Mouse (Mus musculus) layer of hippocampus, adult 6 months (tissue): ENCODE results near the gene Clcn6. TPM values are rescaled to one million over a fixed set of nuclear protein-coding genes. Genes with fewer than 3 reads are reported as not detected.

Source experiments
- long read RNA-seq, 2 experiments: library from polyadenylated mRNA; unstranded; transcript quantifications; one replicate each; pipeline ENCODE4 v2.0.0; 2019 to 2020
- polyA plus RNA-seq: library from polyadenylated mRNA; unstranded; fragments of <200 nt; fragmentation: Nextera tagmentation; gene quantifications from 2 replicates; pipeline ENCODE4 v1.2.3, GENCODE M21; 2021

Gene Clcn6
- 10.1 and 11.3 TPM in 2 replicates for polyA plus RNA-seq
- long read RNA-seq, experiment 1, partial matches to known transcripts, result 2 of 14 reads
- long read RNA-seq, experiment 1, other reads (novel, unspliced or antisense), result 12 of 14 reads
- long read RNA-seq, experiment 2, transcript Clcn6-201 (23 exons, 3,306 nt), result major isoform, 22 of 42 reads
- long read RNA-seq, experiment 2, partial matches to known transcripts, result 4 of 42 reads
- long read RNA-seq, experiment 2, other reads (novel, unspliced or antisense), result 16 of 42 reads

DNA sequence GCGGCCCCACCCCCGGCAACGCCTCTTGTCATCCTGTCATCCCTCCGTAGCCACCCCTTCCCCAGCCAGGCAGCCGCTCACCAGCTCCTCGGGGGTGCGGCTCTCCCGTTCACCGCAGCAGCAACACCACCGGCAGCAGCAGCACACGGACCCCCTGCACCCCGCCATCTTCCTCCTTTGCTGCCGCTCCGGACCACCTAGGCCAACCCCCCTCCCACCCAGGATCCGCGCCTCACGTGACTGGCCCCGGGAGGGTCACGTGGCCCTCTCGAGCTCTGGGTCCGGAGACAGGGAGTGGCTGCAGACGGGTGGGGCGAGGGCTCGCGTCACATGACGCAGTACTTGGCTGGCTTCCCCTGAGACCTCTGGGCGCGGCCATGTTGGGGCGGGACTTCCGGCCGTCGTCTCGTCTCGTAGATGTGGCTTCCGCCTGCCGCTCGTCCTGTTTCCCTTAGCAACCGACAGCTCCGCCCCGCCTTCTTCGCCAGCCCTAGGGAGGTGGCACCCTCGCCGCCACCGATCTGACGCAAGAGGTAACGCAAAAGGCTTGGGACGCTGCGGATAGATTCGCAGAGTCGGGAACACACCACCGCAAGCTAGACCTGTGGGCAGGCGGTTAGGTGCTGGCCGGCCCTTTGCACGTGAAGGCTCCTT lies at the start of gene Clcn6, which contains the start of gene Mthfr:
Gene Clcn6, minus strand, starts transcription at position 222 of the 654 bp plus-strand sequence.
Gene Mthfr, plus strand, starts transcription at position 478 of the 654 bp plus-strand sequence.

DNA sequence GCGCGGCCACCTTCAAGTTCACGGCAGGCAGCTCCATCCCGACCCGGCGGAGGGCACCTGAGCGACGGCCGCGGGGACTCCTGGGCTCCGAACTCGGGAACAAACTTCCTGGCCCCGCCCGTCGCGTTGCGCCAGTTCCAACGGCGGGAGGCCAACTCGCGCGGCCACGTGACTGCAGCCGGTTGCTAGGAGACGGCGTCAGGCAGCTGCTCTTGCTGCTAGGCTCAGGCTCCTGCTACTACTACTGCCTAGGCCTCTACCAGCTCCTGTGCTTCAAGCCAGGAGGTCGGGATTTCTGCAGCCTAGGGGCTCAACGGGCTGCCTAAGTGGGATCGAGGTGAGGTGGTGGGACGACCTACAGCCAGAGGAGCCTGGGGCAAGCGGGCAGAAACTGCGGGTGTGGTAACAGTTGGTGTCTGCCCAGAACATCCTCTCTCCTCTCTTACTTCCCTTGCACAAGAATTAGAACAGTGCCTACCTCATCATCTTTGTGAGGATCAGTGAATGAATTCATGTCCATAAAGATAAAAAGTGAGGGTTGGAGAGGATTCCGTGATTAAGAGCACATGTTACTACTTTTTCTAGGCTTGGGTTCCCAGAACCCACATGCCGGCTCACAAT lies 49.4 kb upstream of the Clcn6 start, which contains the start of gene Agtrap:
Gene Agtrap, minus strand, starts transcription at position 125 of the 621 bp plus-strand sequence.

DNA sequence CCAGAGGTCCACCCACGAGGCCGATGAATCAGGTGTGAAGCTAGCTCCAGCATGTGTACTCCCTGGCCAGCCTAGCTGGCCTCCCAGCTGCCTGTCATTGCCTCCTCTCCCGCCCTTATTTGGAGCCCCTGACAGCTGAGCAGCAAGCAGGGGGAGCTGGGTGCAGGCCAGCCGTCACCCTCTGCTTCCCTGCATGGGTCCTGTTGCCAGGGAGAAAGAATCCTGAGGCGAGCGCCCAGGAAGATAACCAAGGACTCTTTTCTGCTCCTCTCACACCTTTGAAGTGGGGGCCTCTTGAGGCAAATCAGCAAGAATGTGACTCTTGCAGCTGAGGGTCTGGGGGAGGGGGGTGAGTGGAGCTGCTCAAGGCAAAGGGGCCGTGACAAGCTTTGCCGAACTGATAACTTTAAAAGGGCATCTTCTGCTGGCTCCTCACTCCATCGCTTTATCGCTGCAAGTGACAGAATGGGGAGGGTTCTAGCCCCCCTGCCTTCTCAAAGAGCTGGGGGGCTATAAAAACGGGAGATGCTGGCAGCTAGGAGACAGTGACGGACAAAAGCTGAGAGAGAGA lies 38.3 kb downstream of the Clcn6 start, which contains the start of gene Nppa:
Gene Nppa, plus strand, starts transcription at position 521 of the 571 bp plus-strand sequence.

DNA sequence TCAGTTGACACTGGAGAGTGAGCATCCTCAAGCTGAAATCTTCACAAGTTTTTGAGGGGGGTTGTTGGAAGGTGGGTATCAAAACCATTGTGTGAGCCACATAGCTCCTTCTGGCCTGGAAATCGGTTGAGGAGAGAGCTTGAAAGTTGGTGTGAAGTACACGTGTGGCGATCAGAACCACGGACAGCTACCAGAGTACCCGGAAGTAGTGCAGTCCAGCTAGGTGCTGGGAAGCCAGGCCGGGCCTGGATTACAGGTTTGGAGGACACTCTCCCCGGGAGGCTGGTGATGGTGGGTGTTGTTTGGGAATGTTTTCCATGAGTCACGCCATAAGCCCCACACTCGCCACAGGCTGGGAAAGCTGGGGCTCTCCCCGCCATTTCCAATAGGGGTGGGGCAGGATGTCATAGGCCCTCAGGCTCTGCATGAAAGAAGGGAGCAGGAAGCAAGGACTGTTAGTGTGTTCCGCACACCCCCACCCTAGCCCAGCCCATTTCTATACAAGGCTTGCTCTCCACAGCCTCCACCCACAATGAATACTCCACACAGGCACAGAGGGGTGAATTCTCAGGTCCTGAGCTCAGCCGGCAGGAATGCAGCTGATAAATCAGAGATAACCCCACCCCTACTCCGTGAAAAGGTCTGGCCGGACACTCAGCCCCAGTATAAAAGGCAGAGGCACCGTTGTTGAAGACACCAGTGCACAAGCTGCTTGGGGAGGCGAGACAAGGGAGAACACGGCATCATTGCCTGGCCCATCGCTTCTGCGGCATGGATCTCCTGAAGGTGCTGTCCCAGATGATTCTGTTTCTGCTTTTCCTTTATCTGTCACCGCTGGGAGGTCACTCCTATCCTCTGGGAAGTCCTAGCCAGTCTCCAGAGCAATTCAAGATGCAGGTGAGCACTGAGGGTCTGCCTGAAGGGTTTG lies 53.2 kb downstream of the Clcn6 start, which contains the start of gene Nppb:
Gene Nppb, plus strand, starts transcription at position 584 of the 928 bp plus-strand sequence.

Other genes starting within 250 kb of the Clcn6 start
- gene Zfp984, start 229.0 kb downstream of the Clcn6 start, polyA plus RNA-seq, result 1.4 and 1.7 TPM in 2 replicates
- gene Zfp933, start 190.5 kb downstream of the Clcn6 start, polyA plus RNA-seq, result 1.6 and 2.1 TPM in 2 replicates
- gene Miip, start 170.0 kb downstream of the Clcn6 start, polyA plus RNA-seq, result 5.2 and 5.8 TPM in 2 replicates
- 1.4 and 1.7 TPM in 2 replicates for gene Fv1, start 169.8 kb downstream of the Clcn6 start, polyA plus RNA-seq
- 88.0 and 98.0 TPM in 2 replicates for gene Mfn2, start 134.1 kb downstream of the Clcn6 start, polyA plus RNA-seq
- 17.2 and 18.9 TPM in 2 replicates for gene Plod1, start 102.1 kb downstream of the Clcn6 start, polyA plus RNA-seq
- 3.0 and 3.4 TPM in 2 replicates for gene 2510039O18Rik, start 97.9 kb downstream of the Clcn6 start, polyA plus RNA-seq
- gene Nppb, start 53.0 kb downstream of the Clcn6 start, polyA plus RNA-seq, result not detected in 2 replicates
- gene Nppa, start 38.1 kb downstream of the Clcn6 start, polyA plus RNA-seq, result 0.28 TPM in 1 of 2 replicates, not detected in the other
- 2.8 and 3.3 TPM in 2 replicates for gene Mthfr, start 256 bp upstream of the Clcn6 start, polyA plus RNA-seq
- gene Agtrap, start 49.2 kb upstream of the Clcn6 start, polyA plus RNA-seq, result 7.8 and 11.2 TPM in 2 replicates
- gene Mad2l2, start 91.6 kb upstream of the Clcn6 start, polyA plus RNA-seq, result 31.9 and 32.6 TPM in 2 replicates
- 0.04 and 0.13 TPM in 2 replicates for gene Draxin, start 91.9 kb upstream of the Clcn6 start, polyA plus RNA-seq
- 33.2 and 33.5 TPM in 2 replicates for gene Fbxo6, start 113.3 kb upstream of the Clcn6 start, polyA plus RNA-seq
- 137 and 141 TPM in 2 replicates for gene Fbxo44, start 121.7 kb upstream of the Clcn6 start, polyA plus RNA-seq
- 129 and 149 TPM in 2 replicates for gene Fbxo2, start 121.8 kb upstream of the Clcn6 start, polyA plus RNA-seq
- 12.5 and 15.1 TPM in 2 replicates for gene Disp3, start 249.1 kb upstream of the Clcn6 start, polyA plus RNA-seq